Mouse (Mus musculus) neural tube, embryonic 10.5 days (tissue): ENCODE measurements at regions not wholly inside any gene's neighbourhood (a gene's known extent, or its start where the extent isn't known, plus 50 kb on each side); places are given as distances from the start of the nearest gene placed in this dataset.

Experiments used
- DNase-seq: peaks from one replicate; pipeline ENCODE4 v3.0.0-alpha.2; 2017; ENCODE audit warnings: low spot score; ENCODE audit errors: extremely low spot score

- DNase-seq, result no peak
These were observed 313.3 kb downstream of the Qdpr start for GRCm38 (mm10) chr5:45136696-45137095.

- DNase-seq, result no peak
These were observed 322.1 kb downstream of the Qdpr start for GRCm38 (mm10) chr5:45127971-45128370.

- no peak for DNase-seq
These were observed 322.3 kb upstream of the Ldb2 start for GRCm38 (mm10) chr5:45121751-45122280.

GRCm38 (mm10) chr5:45119757-45120156, 320.3 kb upstream of the Ldb2 start:
- DNase-seq, result no peak

GRCm38 (mm10) chr5:45111246-45111645, 311.8 kb upstream of the Ldb2 start:
- DNase-seq, result no peak

GRCm38 (mm10) chr5:45110797-45111196, 311.3 kb upstream of the Ldb2 start:
- DNase-seq, result no peak

GRCm38 (mm10) chr5:45105236-45105816, 305.8 kb upstream of the Ldb2 start:
- DNase-seq, result no peak

GRCm38 (mm10) chr5:45103763-45104428, 304.4 kb upstream of the Ldb2 start:
- DNase-seq, result no peak

GRCm38 (mm10) chr5:45102661-45103060, 303.2 kb upstream of the Ldb2 start:
- DNase-seq, result no peak

- no peak for DNase-seq
These were observed 302.3 kb upstream of the Ldb2 start for GRCm38 (mm10) chr5:45101777-45102176.

GRCm38 (mm10) chr5:45099082-45099481, 299.6 kb upstream of the Ldb2 start:
- no peak for DNase-seq

- DNase-seq, result no peak
These were observed 298.5 kb upstream of the Ldb2 start for GRCm38 (mm10) chr5:45097941-45098340.

- no peak for DNase-seq
These were observed 285.3 kb upstream of the Ldb2 start for GRCm38 (mm10) chr5:45084741-45085140.

GRCm38 (mm10) chr5:45082601-45083000, 283.1 kb upstream of the Ldb2 start:
- no peak for DNase-seq

GRCm38 (mm10) chr5:45076347-45076890, 276.9 kb upstream of the Ldb2 start:
- no peak for DNase-seq

GRCm38 (mm10) chr5:45075195-45075594, 275.7 kb upstream of the Ldb2 start:
- DNase-seq, result no peak

GRCm38 (mm10) chr5:45072529-45072928, 273.0 kb upstream of the Ldb2 start:
- no peak for DNase-seq

- DNase-seq, result no peak
These were observed 266.6 kb upstream of the Ldb2 start for GRCm38 (mm10) chr5:45065917-45066699.

- no peak for DNase-seq
These were observed 263.1 kb upstream of the Ldb2 start for GRCm38 (mm10) chr5:45062567-45062966.

GRCm38 (mm10) chr5:45055276-45055959, 255.9 kb upstream of the Ldb2 start:
- DNase-seq, result no peak

GRCm38 (mm10) chr5:45049410-45049809, 249.9 kb upstream of the Ldb2 start:
- no peak for DNase-seq
